Mouse (Mus musculus) ES-CJ7 (cell line): ENCODE data around the gene Wnk4.
"Not testable (repeated sequence)": the region's sequence is repeated elsewhere in the genome, so short reads cannot be mapped to it uniquely, and the experiment has no call there.

ENCODE experiments used
- DNase-seq: peaks from one replicate; pipeline ENCODE4 v3.0.0; 2011; ENCODE audit warnings: low read depth, low spot score

Gene Wnk4

DNA sequence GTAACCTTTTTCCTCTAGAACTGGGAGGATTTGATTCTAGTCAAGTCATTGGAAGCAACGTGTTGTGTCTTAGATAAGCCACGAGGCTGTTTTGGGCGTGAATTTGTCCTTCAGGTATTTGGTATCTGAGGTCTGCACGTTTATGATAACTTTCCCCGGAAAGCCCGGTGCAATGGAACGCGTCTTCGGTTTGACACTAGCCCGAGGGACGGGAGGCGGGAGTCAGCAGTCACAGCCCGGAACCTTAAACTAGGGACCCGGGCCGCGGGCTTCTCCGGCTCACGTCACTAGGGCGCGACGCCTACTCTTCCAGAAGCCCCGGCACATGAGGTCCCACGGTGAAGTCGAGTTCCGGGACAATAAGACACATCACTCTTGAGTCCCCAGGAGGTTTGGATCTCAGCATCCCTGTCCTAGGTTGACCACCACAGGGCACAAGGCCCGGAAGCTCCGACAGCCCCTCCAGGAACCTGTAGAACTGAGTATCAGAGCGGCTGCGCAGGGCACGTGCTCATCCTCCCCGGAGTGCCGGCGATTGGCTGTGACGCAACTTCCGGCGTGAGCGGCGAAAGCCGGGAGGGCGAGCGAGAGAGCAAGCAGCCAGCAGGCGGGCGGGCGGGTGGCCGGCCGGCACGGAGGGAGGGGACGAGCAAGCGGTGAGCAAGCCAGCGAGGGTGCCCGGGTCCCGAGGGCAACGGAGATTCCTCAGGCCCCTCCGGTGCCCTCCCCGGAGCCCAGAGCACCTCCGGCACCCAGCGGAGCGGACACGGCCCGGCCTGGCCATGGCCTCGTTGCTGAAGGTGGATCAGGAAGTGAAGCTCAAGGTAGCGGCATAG is 55.5 kb downstream of the Wnk4 start, which contains the start of gene Psme3:
TSS of gene Psme3 (plus strand) at position 549 of the 836 bp plus-strand sequence.
- peak; percentile 92 for DNase-seq

DNA sequence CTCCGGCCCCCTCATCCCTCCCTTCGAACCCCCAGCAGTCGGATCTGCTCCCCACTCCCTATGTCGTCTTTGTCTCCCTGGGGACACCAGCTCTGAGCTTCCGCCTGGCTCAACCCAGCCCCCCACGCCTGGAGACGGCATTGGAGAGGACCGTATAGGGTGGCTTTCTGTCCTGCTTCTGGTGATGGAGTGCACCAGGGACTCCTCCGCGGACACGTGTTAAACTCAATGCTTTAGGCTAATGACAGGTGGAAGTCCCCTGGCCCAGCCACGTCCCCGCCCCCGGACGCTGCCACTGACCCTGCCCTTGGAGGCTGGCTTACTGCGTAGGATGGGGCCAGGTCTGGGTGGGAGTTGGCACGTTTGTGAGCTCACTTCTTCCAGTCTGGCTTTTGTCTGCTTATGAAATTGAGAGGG is 56.1 kb downstream of the Wnk4 start:
- DNase-seq = no peak

DNA sequence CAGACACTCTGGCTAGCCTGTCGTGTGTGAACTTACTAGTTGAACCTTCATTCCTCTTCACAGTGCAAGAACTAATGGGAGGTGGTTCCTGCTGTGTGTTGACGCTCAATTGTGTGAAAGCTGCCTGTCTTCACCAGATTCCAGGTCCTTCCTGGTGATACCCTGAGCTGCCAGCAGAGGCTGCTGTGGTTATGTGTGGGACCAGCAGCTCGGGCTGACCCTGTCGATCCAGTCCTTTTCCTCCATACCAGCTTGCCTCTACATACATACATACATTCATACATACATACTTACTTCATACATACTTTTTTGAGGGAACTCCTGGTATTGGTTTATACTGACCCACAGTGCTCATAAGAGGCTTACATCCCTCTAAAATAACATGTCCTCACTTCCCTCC is 63.2 kb downstream of the Wnk4 start:
- DNase-seq = peak; percentile 83

DNA sequence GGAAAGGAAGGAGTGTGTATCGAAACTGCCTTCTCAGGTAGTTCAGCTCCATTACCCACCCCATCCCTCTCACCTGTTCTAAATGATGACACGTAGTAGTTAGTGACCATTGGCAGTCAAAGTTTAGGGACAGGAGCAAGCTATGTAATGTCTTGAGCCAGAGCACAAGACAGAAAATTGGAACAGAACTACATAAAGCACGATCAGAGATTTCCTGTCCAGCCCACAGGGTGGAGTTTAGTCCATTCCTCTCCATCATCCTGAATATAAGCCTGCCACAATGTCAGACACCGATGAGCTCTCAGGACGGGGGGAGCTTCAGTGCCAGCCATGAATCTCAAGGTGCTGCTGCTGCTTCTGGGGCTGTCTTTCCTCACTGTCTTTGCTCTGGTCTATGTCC is 64.4 kb downstream of the Wnk4 start, which contains the start of gene Aoc2:
TSS of gene Aoc2 (plus strand) at position 301 of the 400 bp plus-strand sequence.
- no peak for DNase-seq

DNA sequence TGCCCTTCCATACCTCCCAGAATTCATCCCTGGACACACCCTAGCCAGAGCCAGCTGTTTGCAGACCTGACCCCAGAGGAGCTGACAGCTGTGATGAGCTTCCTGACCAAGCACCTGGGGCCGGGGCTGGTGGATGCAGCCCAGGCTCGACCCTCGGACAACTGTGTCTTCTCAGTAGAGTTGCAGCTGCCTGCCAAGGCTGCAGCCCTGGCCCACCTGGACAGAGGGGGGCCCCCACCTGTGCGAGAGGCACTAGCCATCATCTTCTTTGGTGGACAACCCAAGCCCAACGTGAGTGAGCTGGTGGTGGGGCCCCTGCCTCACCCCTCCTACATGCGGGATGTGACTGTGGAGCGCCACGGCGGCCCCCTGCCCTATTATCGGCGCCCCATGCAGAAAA is 64.8 kb downstream of the Wnk4 start:
- not testable (repeated sequence) for DNase-seq

DNA sequence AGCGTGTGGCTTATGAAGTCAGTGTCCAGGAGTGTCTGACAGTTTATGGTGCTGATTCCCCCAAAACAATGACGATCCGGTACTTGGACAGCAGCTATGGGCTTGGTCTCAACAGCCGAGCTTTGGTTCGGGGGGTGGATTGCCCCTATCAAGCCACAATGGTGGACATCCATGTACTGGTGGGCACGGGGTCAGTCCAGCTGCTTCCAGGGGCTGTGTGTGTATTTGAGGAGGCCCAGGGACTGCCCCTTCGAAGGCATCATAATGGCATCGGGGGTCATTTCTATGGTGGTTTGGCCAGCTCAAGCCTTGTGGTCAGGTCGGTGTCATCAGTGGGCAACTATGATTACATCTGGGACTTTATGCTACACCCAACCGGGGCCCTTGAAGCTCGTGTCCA is 65.8 kb downstream of the Wnk4 start:
- no peak for DNase-seq
